In genomic region chr12:80517977-80518376, GRCm38 (mm10) we compare ENCODE assay signal across 8 mouse cellular contexts. TPM values are rescaled to one million over a fixed set of nuclear protein-coding genes. Genes with fewer than 3 reads are reported as not detected.
DNase-seq lines count a peak whose midpoint lies in the region; ATAC-seq and TF ChIP-seq lines count a peak whose summit lies in the region.

Gene Galnt16 (plus strand): TSS chr12:80518277.

- H3K4me1 ChIP-seq in heart, embryonic 14.5 days (ENCODE audit: control insufficient read depth in 2 of 2, insufficient read depth in 2 of 2, low read length in 2 of 2), result peaks cover 6% of the 10 kb centered on the region in 2 experiments
- H3K4me1 ChIP-seq in cortical plate, adult 2 months (ENCODE audit: control insufficient read depth, insufficient read depth, low read length), result no peaks in the 10 kb centered on the region; the same call in 1 of the 2 replicates
- peaks cover 20% of the 10 kb centered on the region for H3K4me1 ChIP-seq in hindbrain, embryonic 12.5 days
- H3K4me1 ChIP-seq in liver, embryonic 14.5 days (replicated peaks; ENCODE audit: control insufficient read depth in 2 of 2, insufficient read depth in 2 of 2, low read length in 1 of 2), result no peaks in the 10 kb centered on the region

- no peaks in the 10 kb centered on the region for H3K36me3 ChIP-seq in heart, embryonic 14.5 days (ENCODE audit: control insufficient read depth, insufficient read depth, low read length)
- no peaks in the 10 kb centered on the region for H3K36me3 ChIP-seq in hindbrain, embryonic 12.5 days
- H3K36me3 ChIP-seq in liver, embryonic 14.5 days (replicated peaks; ENCODE audit: control insufficient read depth, insufficient read depth, low read depth), result no peaks in the 10 kb centered on the region

- no peak for TF ChIP-seq CTCF in cortical plate, adult 2 months (IDR thresholded peaks at IDR 0.05; ENCODE audit: extremely low read depth, insufficient read depth, low read length)
- TF ChIP-seq CTCF in liver, embryonic 14.5 days (IDR thresholded peaks at IDR 0.05; ENCODE audit: low read depth), result no peak

- no peak for ATAC-seq in heart, embryonic 14.5 days (ENCODE audit: insufficient number of reproducible peaks, insufficient read depth, low FRiP score, low read depth)
- no peak for ATAC-seq in hindbrain, embryonic 12.5 days (ENCODE audit: low FRiP score)
- ATAC-seq in liver, embryonic 14.5 days (ENCODE audit: insufficient read depth), result no peak

- H3K4me3 ChIP-seq in heart, embryonic 14.5 days (ENCODE audit: control insufficient read depth in 1 of 2, insufficient read depth in 1 of 2, low read depth in 1 of 2, low read length in 2 of 2), result peak within 1 kb of the TSS; percentile 58 to 66
- H3K4me3 ChIP-seq in cortical plate, adult 2 months (ENCODE audit: insufficient read depth, low read length), result peak within 1 kb of the TSS; percentile 83
- peak within 1 kb of the TSS; percentile 63 for H3K4me3 ChIP-seq in hindbrain, embryonic 12.5 days
- peak within 1 kb of the TSS; percentile 25 to 32; a peak in 3 of 4 replicates for H3K4me3 ChIP-seq in liver, embryonic 14.5 days (ENCODE audit: insufficient read depth in 1 of 2, low read depth in 2 of 2, low read length in 2 of 2)

- WGBS in heart, embryonic 14.5 days, result 6% methylated on average over 14 of the region's 14 CpGs
- WGBS in hindbrain, embryonic 12.5 days, result 4% methylated on average over 14 of the region's 14 CpGs
- 5% methylated on average over 14 of the region's 14 CpGs for WGBS in liver, embryonic 14.5 days (ENCODE audit: insufficient replicate concordance)

- H3K9ac ChIP-seq in heart, embryonic 14.5 days (ENCODE audit: low read length), result peak within 1 kb of the TSS; percentile 72
- peak within 1 kb of the TSS; percentile 80 for H3K9ac ChIP-seq in hindbrain, embryonic 12.5 days
- H3K9ac ChIP-seq in liver, embryonic 14.5 days (replicated peaks), result no peak within 1 kb of the TSS

- DNase-seq in heart, postnatal 25 days (ENCODE audit: low spot score), result no peak
- DNase-seq in liver, embryonic 14.5 days (ENCODE audit: low read depth in 3 of 3, low spot score in 3 of 3), result no peak
- no peak for DNase-seq in cerebellum, postnatal 14 days
- DNase-seq in kidney, adult 8-10 months, result no peak
- no peak for DNase-seq in frontal cortex, postnatal 36 days (ENCODE audit: low spot score in 2 of 2)

- intact Hi-C loops in heart, postnatal 25 days (cut with DNase I), result loop anchor here (5.0 kb wide), 1 partner anchor 59 kb away; no protein-coding TSS in a partner anchor

- no peaks in the 10 kb centered on the region for H3K9me3 ChIP-seq in heart, embryonic 14.5 days (ENCODE audit: control insufficient read depth, low read length)
- no peaks in the 10 kb centered on the region for H3K9me3 ChIP-seq in hindbrain, embryonic 12.5 days (replicated peaks)
- H3K9me3 ChIP-seq in liver, embryonic 14.5 days (ENCODE audit: control insufficient read depth, low read length), result no peaks in the 10 kb centered on the region

- TF ChIP-seq EP300 in liver, embryonic 14.5 days (IDR thresholded peaks at IDR 0.05; ENCODE audit: low read depth), result no peak

- no peak within 1 kb of the TSS for H3K27ac ChIP-seq in heart, embryonic 14.5 days (replicated peaks in 1 of 2; ENCODE audit: control insufficient read depth in 1 of 2, insufficient read depth in 1 of 2, low read depth in 2 of 2, low read length in 2 of 2)
- H3K27ac ChIP-seq in cortical plate, adult 2 months (ENCODE audit: insufficient read depth, low read length), result peak within 1 kb of the TSS; percentile 65
- H3K27ac ChIP-seq in hindbrain, embryonic 12.5 days, result peak within 1 kb of the TSS; percentile 88
- H3K27ac ChIP-seq in liver, embryonic 14.5 days, result no peak within 1 kb of the TSS

- no peak for TF ChIP-seq POLR2A in cortical plate, adult 2 months (IDR thresholded peaks at IDR 0.05; ENCODE audit: extremely low read depth, insufficient read depth, low read length)

- H3K27me3 ChIP-seq in heart, embryonic 14.5 days (ENCODE audit: control insufficient read depth, insufficient read depth, low read length), result peaks cover 83% of the 10 kb centered on the region
- peaks cover 44% of the 10 kb centered on the region for H3K27me3 ChIP-seq in hindbrain, embryonic 12.5 days
- peaks cover 54% of the 10 kb centered on the region for H3K27me3 ChIP-seq in liver, embryonic 14.5 days (ENCODE audit: control insufficient read depth, insufficient read depth, low read length)

- peak within 1 kb of the TSS; percentile 100 for H3K4me2 ChIP-seq in heart, embryonic 14.5 days (ENCODE audit: low read length)
- peak within 1 kb of the TSS; percentile 94 for H3K4me2 ChIP-seq in hindbrain, embryonic 12.5 days (replicated peaks)
- peak within 1 kb of the TSS; percentile 51 for H3K4me2 ChIP-seq in liver, embryonic 14.5 days (ENCODE audit: low read depth)

RNA-seq across cellular contexts. Expression of gene Galnt16, which starts in this region (rescaled TPM):
- polyA plus RNA-seq in heart, embryonic 14.5 days (2014; fragmentation: Nextera tagmentation; extraction: Ambion mirVana), result 2.1 and 2.4 TPM in 2 replicates
- 1 to 10 TPM; 3.9 to 4.3 TPM for total RNA-seq in heart, postnatal 25 days (2021)
- 30.7 and 32.5 TPM in 2 replicates for polyA plus RNA-seq in cortical plate, adult 2 months (2012; rRNA removed)
- polyA plus RNA-seq in hindbrain, embryonic 12.5 days (2016; fragmentation: Nextera tagmentation; extraction: Ambion mirVana), result 21.1 and 22.3 TPM in 2 replicates
- polyA plus RNA-seq in liver, embryonic 14.5 days (2012; rRNA removed), result 0.05 and 0.07 TPM in 2 replicates
- 0.04 TPM in 1 of 2 replicates, not detected in the other for polyA plus RNA-seq in liver, embryonic 14.5 days (2014; fragmentation: Nextera tagmentation; extraction: Ambion mirVana)

Comparison
In these comparisons a context has a peak if more than half of its experiments do, and no peak if none do; other contexts are left out.
1. H3K27ac ChIP-seq: peak in cortical plate, adult 2 months (single experiment) and hindbrain, embryonic 12.5 days (single experiment); none in heart, embryonic 14.5 days (0 of 2) and liver, embryonic 14.5 days (single experiment).
2. H3K4me3 ChIP-seq: peak in every context shown above with its lines; median percentile 83 in cortical plate, adult 2 months; 63 in hindbrain, embryonic 12.5 days; 62 in heart, embryonic 14.5 days; 28 in liver, embryonic 14.5 days.
3. Peak in every context shown above with its lines, with median percentiles within 50 percentile points of each other: H3K4me2 ChIP-seq.